Mouse (Mus musculus) lung, postnatal 0 days (tissue): Measurements from ENCODE around the gene Zer1.

Experiments
- CTCF ChIP-seq: IDR thresholded peaks from 2 replicates; pipeline ENCODE4 v1.5.1; 2016; ENCODE audit warnings: antibody characterized with exemption, mild to moderate bottlenecking
- EP300 ChIP-seq: IDR thresholded peaks from 2 replicates; pipeline ENCODE4 v1.6.1; 2016; ENCODE audit warnings: antibody characterized with exemption, mild to moderate bottlenecking, control low read depth

DNA sequence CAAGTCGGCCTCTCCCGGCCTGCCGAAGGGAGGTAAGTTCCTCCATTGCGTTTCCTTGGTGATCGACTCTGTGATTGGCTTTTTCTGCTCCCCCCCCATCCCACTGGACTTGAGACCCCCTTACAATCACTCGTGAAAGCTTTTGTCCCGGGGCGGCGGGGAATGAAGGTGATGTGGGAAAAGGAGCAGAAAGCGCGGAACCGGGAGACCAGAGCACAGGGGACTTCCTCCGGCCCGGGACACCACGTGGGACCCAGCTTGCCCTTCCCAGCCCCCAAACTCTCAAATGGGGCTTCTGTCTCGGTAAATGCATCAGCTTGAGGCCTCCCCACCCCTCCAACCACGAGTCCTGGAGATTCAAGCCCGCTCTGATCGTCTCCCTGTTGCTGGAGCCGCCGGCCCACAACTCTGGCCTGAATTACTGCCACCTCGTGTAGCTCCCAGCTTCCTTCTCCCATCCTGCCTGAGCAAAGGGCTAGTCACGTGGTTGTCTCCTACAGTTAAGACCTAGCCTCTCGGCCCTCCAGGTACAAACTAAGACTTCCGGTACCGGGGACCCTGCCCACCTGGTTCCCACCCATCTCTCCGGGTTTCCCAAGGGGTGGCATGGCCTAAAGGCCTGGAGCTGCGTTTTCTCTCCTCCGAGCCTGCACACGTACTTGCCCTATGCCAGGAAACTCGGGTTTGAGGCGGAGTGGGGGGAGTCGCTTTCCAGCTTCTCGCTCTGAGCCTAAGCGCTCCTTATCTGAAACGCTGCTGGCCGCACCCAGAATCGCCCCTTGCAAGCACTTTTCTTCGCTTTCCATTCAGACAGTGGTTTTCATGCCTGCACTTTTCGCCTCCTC lies 61.9 kb downstream of the Zer1 start:
- TF ChIP-seq CTCF (no peak), EP300 (no peak)
